Mouse (Mus musculus) kidney, postnatal 36 days (tissue): ENCODE measurements around the gene Sort1.
A peak's percentile ranks its signal among the peaks of the same experiment; 100 is the strongest.

Experiments used
- DNase-seq, 2 experiments: peaks; one replicate each; pipeline ENCODE4 v3.0.0; 2021 to 2022; ENCODE audit warnings: mixed read lengths in 2 of 2

Sort1 gene

GRCm38 (mm10) chr3:108384425-108384824, 100.5 kb downstream of the Sort1 start:
- no peak for DNase-seq

- DNase-seq = no peak
Observed at GRCm38 (mm10) chr3:108386186-108386585, 102.3 kb downstream of the Sort1 start.

GRCm38 (mm10) chr3:108389111-108389545, 105.2 kb downstream of the Sort1 start:
- peak; percentile 97 to 99 for DNase-seq

GRCm38 (mm10) chr3:108392299-108392698, 108.4 kb downstream of the Sort1 start:
- DNase-seq = peak; percentile 88

GRCm38 (mm10) chr3:108392793-108393192, 108.9 kb downstream of the Sort1 start:
- DNase-seq = no peak

DNA sequence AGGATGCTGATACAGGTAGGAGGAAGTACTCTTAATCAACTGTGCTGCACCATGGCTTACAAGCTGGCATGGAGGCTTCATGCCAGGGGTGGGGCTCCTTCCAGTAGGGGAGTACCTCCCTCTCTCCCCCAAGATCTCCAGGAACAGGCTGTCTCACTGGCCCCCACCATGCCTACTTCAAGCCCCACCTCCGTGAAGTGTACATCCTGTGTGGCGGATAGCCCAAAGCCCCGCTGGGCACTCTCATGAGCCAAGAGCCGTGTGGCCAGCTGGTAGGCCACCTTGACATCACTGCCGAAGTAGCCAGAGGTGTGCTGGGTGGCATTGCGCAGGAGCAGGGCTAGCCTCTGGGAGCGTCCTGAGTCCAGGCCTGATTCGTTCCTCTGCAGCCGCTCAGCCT, 114.4 kb downstream of the Sort1 start:
- no peak for DNase-seq

GRCm38 (mm10) chr3:108400442-108400841, 116.6 kb downstream of the Sort1 start:
- no peak for DNase-seq

DNA sequence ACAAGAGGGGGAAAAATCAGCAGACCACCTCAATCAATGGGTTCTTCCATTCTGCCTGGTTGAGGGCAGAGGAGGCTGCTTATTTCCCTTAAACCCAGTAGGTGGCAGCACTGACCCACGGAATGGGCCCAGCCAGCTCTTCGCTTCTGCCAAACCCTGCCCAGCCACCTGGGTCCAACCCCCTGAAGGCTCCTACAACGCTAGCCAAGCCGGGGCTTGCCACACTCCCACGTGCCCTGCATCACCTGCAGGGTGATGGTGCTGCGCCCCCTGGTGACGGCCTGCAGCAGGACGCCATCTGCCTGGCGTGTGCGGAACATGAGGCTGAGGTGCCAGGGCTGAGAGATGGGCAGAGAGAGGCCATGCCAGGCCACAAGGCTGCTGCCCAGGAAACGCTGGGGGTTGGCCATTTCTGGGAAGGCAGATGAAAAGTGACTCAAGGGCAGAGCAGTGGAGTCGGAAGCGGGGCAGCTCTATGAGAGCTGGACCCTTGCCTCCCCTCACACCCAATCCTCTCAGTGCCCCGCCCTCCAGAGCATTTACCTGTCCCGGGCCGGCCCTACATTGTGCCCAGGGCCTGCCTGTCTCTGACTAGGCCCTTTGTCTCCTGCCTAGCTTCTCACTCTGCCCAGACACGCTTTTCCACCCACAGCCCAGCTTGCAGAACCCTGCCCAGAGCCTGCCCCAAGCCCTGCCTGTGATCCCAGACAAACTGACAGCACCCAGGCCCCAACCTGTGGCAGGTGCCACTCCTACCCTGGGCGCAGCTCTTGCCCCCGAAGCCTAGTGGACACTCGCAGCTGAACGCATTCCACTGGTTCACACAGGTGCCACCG, 118.0 kb downstream of the Sort1 start:
- DNase-seq = peak; percentile 96

- DNase-seq = peak in 1 of 2 experiments; percentile 60
Observed at GRCm38 (mm10) chr3:108402528-108402920, 118.6 kb downstream of the Sort1 start.

DNA sequence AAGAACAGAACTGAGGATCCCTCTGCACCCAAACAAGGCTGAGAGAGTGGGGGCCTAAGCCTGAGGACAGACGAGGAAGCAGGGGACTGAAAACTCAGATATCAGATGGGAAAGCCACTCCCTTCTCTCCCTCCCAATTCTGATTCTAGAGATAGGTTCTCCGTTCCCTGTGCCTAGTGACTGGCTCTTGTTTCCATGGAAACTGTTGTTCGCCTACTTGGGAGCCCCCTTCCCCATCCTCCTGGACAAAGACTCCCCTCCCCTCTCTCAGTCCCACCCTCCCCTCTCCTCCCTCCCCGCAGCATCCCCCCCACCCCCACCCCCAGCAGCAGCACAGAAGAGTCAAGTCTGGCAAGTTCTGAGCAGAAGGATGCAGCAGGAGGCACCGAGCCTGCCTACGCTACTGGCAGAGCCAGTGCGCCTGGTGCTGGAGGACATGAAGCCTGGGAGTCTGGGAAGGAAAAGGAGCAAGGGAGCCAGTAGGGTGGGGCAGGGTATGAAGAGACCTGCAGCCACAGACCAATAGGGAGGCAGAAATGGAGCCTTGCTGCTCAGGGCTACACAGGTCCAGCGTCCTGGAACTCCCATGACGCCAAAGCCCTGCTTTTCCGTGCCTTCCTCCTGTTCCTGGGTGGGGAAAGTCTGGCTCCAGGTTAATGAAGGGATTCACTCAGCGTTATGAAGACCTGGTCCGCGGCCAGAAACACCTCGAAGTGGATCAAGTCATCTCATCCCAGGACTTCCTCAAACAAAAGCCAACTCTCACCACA, 121.8 kb downstream of the Sort1 start:
- no peak for DNase-seq

DNA sequence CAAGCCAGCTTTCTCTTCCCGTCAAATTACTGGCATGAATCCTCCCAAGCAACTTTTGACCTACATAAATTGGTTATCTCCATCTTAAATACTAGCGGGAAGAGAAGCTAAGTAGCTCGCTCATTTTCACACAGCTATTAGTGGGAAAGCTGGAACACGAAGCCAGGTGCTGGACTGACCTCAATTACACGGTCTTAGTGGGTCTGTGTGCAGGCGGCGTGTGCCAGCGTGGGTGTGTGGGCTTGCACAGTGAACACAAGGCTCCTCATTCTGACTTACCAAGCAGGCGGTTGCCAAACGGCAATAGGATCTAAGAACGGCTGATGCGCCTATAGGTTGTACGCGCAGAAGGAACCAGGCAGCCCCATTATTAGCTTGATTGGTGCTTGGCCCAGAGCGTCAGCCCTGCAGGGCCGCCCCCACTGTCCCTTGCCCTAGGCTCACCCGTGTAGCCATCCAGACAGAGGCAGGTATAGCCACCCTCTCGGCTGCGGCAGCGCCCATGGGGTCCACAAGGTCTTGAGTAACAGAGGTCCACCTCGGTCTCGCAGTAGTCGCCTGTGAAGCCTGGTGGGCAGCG, 122.5 kb downstream of the Sort1 start:
- no peak for DNase-seq

DNA sequence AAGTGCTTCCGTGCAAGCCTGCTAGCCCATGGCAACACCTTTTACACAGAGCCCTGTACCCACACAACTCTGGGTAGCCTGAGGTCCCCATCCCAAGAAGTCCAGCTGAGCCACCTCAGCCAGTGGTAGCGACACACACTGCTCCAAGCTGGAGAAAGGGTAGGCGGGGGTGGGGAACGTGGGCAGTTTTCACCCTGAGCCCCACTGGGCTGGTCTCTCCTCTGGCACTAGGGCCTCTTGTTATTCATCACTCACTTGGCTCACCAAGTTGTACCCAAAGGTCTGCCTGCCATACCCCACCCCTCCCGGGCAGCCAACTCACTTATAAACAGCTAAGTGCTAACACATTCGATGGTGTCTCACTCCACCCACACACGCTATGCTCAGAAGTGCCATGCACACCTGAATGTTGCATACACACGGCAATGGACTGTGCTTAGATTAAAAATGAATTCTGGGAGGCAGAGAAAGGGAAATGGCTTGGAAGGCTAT, 124.7 kb downstream of the Sort1 start:
- DNase-seq = peak; percentile 62

DNA sequence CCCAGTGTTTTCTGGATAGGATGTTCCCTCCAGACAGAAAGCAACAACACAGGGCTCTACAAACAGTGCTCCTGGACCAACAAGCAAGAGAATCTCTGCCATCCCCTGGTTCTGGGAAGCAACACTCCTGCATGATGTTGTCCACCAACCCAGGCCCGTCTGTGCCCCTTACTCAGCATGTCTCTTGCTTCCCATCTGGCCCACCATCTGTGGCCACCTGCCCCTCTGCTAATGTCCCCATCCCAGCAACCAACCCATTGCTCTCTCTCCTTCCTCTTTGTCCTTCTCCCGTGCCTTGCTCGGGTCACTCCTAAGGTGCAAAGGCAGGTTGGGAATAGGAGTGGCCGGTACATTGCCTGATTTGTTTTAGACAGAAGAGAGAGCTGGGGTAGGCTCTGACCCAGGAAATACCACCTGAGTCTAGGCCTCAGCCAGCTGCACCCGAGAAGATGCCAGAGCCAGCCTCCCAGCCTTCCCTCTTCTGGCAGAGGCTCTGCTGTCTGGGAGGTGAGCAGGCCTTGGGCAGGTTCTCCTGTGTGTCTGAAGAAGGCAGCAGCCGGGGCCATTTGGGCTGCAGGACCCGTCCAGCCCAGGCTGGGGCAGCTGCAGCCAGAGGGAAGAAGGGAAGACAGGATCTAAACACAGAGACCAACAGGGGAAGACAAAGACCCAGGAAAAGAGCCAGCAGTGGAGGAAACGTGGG, 125.9 kb downstream of the Sort1 start:
- DNase-seq = peak in 1 of 2 experiments; percentile 51

- peak in 1 of 2 experiments; percentile 61 for DNase-seq
Observed at GRCm38 (mm10) chr3:108410359-108410714, 126.5 kb downstream of the Sort1 start.
